Mouse (Mus musculus) stomach, embryonic 14.5 days (tissue): ENCODE measurements at regions not wholly inside any gene's neighbourhood (a gene's known extent, or its start where the extent isn't known, plus 50 kb on each side); places are given as distances from the start of the nearest gene placed in this dataset.

ENCODE experiments used
- ATAC-seq: fragments of 200-750 bp; cut with Nextera tagmentation; 2 replicates; pipeline ENCODE4 v1.8.0; 2017; ENCODE audit warnings: low read depth, moderate TSS enrichment; ENCODE audit not compliant: insufficient number of reproducible peaks, insufficient read depth, low FRiP score
- H3K27ac ChIP-seq: fragments of 300-500 bp; sonication (generic); 2 replicates; pipeline ENCODE4 v1.5.1; 2014; ENCODE audit warnings: mild to moderate bottlenecking, low read length, moderate library complexity, mixed read lengths
- H3K27me3 ChIP-seq: fragments of 300-500 bp; sonication (generic); 2 replicates; pipeline ENCODE4 v1.6.1; 2014; ENCODE audit warnings: low read length, control low read depth, mixed read lengths; ENCODE audit not compliant: control insufficient read depth, insufficient read depth
- H3K36me3 ChIP-seq: fragments of 300-500 bp; sonication (generic); 2 replicates; pipeline ENCODE4 v1.6.1; 2014; ENCODE audit warnings: mild to moderate bottlenecking, control low read depth, low read length, moderate library complexity, mixed read lengths; ENCODE audit not compliant: control insufficient read depth, insufficient read depth
- H3K4me1 ChIP-seq: fragments of 300-500 bp; sonication (generic); 2 replicates; pipeline ENCODE4 v1.6.1; 2014; ENCODE audit warnings: low read length, control low read depth, mixed read lengths; ENCODE audit not compliant: control insufficient read depth, insufficient read depth
- H3K4me2 ChIP-seq: fragments of 300-500 bp; sonication (generic); replicated peaks from 2 replicates; pipeline ENCODE4 v1.6.1; 2014; ENCODE audit warnings: low read depth, low read length, control low read depth
- H3K4me3 ChIP-seq: fragments of 300-500 bp; sonication (generic); 2 replicates; pipeline ENCODE4 v1.5.1; 2014; ENCODE audit warnings: low read depth, low read length, control low read depth
- H3K9ac ChIP-seq: fragments of 300-500 bp; sonication (generic); replicated peaks from 2 replicates; pipeline ENCODE4 v1.6.1; 2014; ENCODE audit warnings: low read depth, mild to moderate bottlenecking, control low read depth, low read length, moderate library complexity, mixed read lengths
- H3K9me3 ChIP-seq: fragments of 300-500 bp; sonication (generic); 2 replicates; pipeline ENCODE4 v1.6.1; 2016; ENCODE audit warnings: low read depth, low read length, control low read depth; ENCODE audit not compliant: control insufficient read depth
- WGBS: fragments of 180-500 bp; shearing (Covaris S2); extraction: QIAGEN DNeasy Blood & Tissue Kit; methylation state at CpG from one replicate; pipeline ENCODE4 v1.1.7; 2014; 5-methylcytosine and 5-hydroxymethylcytosine counted together

- Histone ChIP-seq H3K4me2 (no peak overlapping the region), H3K9ac (no peak overlapping the region), H3K27ac (no peak overlapping the region), H3K9me3 (no peaks in the 10 kb centered on the region), H3K4me3 (no peak overlapping the region), H3K27me3 (no peaks in the 10 kb centered on the region), H3K4me1 (no peaks in the 10 kb centered on the region), H3K36me3 (no peaks in the 10 kb centered on the region)
- WGBS = 82% methylated on average over 1 of the region's 1 CpGs
- ATAC-seq = no peak
These were observed 155.3 kb downstream of the Csl start for GRCm38 (mm10) chr10:99604172-99604571.

- Histone ChIP-seq H3K27me3 (no peaks in the 10 kb centered on the region), H3K9me3 (peaks cover 3% of the 10 kb centered on the region; the same call in 1 of the 2 replicates), H3K36me3 (no peaks in the 10 kb centered on the region), H3K4me2 (no peak overlapping the region), H3K9ac (no peak overlapping the region), H3K27ac (no peak overlapping the region), H3K4me1 (no peaks in the 10 kb centered on the region), H3K4me3 (no peak overlapping the region)
- 85% methylated on average over 10 of the region's 10 CpGs for WGBS
- no peak for ATAC-seq
These were observed 151.0 kb downstream of the Csl start for GRCm38 (mm10) chr10:99608477-99608876.

GRCm38 (mm10) chr10:99609420-99609819, 150.0 kb downstream of the Csl start:
- H3K36me3 ChIP-seq = no peaks in the 10 kb centered on the region
- no peak overlapping the region for H3K27ac ChIP-seq
- no peak overlapping the region for H3K4me3 ChIP-seq
- no peaks in the 10 kb centered on the region for H3K27me3 ChIP-seq
- WGBS = 89% methylated on average over 3 of the region's 3 CpGs
- no peaks in the 10 kb centered on the region for H3K4me1 ChIP-seq
- ATAC-seq = no peak
- no peak overlapping the region for H3K9ac ChIP-seq
- H3K9me3 ChIP-seq = peaks cover 3% of the 10 kb centered on the region; the same call in 1 of the 2 replicates
- no peak overlapping the region for H3K4me2 ChIP-seq

- H3K9ac ChIP-seq = no peak overlapping the region
- 92% methylated on average over 4 of the region's 4 CpGs for WGBS
- H3K4me2 ChIP-seq = no peak overlapping the region
- no peak overlapping the region for H3K4me3 ChIP-seq
- H3K4me1 ChIP-seq = no peaks in the 10 kb centered on the region
- H3K9me3 ChIP-seq = peaks cover 3% of the 10 kb centered on the region; the same call in 1 of the 2 replicates
- no peak overlapping the region for H3K27ac ChIP-seq
- ATAC-seq = no peak
- H3K36me3 ChIP-seq = no peaks in the 10 kb centered on the region
- H3K27me3 ChIP-seq = no peaks in the 10 kb centered on the region
These were observed 148.6 kb downstream of the Csl start for GRCm38 (mm10) chr10:99610890-99611289.

GRCm38 (mm10) chr10:99614392-99615249, 144.8 kb downstream of the Csl start:
- H3K4me2 ChIP-seq = no peak overlapping the region
- no peak for ATAC-seq
- H3K36me3 ChIP-seq = no peaks in the 10 kb centered on the region
- H3K9me3 ChIP-seq = peaks cover 3% of the 10 kb centered on the region; the same call in 1 of the 2 replicates
- no peak overlapping the region for H3K9ac ChIP-seq
- no peak overlapping the region for H3K4me3 ChIP-seq
- H3K27ac ChIP-seq = no peak overlapping the region
- WGBS = 39% methylated on average over 7 of the region's 7 CpGs
- no peaks in the 10 kb centered on the region for H3K27me3 ChIP-seq
- H3K4me1 ChIP-seq = no peaks in the 10 kb centered on the region

GRCm38 (mm10) chr10:99615371-99615770, 144.1 kb downstream of the Csl start:
- ATAC-seq = no peak
- Histone ChIP-seq H3K27ac (no peak overlapping the region), H3K9ac (no peak overlapping the region), H3K36me3 (no peaks in the 10 kb centered on the region), H3K4me2 (no peak overlapping the region), H3K9me3 (peaks cover 3% of the 10 kb centered on the region; the same call in 1 of the 2 replicates), H3K27me3 (no peaks in the 10 kb centered on the region), H3K4me3 (no peak overlapping the region), H3K4me1 (no peaks in the 10 kb centered on the region)
- 85% methylated on average over 8 of the region's 8 CpGs for WGBS

- ATAC-seq = peak; percentile 51
- H3K4me2 ChIP-seq = no peak overlapping the region
These were observed 143.7 kb downstream of the Csl start for GRCm38 (mm10) chr10:99615779-99616178.

GRCm38 (mm10) chr10:99617623-99618022, 141.8 kb downstream of the Csl start:
- H3K4me3 ChIP-seq = no peak overlapping the region
- ATAC-seq = no peak
- WGBS = 89% methylated on average over 3 of the region's 3 CpGs

More at GRCm38 (mm10) chr10:99615779-99616178, 143.7 kb downstream of the Csl start:
- Histone ChIP-seq H3K4me3 (no peak overlapping the region), H3K27ac (no peak overlapping the region), H3K36me3 (no peaks in the 10 kb centered on the region), H3K27me3 (no peaks in the 10 kb centered on the region), H3K9ac (no peak overlapping the region), H3K4me1 (no peaks in the 10 kb centered on the region), H3K9me3 (peaks cover 3% of the 10 kb centered on the region; the same call in 1 of the 2 replicates)
- 18% methylated on average over 6 of the region's 6 CpGs for WGBS

More at GRCm38 (mm10) chr10:99617623-99618022, 141.8 kb downstream of the Csl start:
- Histone ChIP-seq H3K4me1 (no peaks in the 10 kb centered on the region), H3K27me3 (no peaks in the 10 kb centered on the region), H3K9me3 (peaks cover 3% of the 10 kb centered on the region; the same call in 1 of the 2 replicates), H3K27ac (no peak overlapping the region), H3K36me3 (no peaks in the 10 kb centered on the region), H3K4me2 (no peak overlapping the region), H3K9ac (no peak overlapping the region)
